Mouse (Mus musculus) liver, adult 2 months (tissue): ENCODE measurements around the gene Dst.

Experiments used
- CTCF ChIP-seq: fragments of 200-500 bp; IDR thresholded peaks from 2 replicates; pipeline ENCODE4 v1.5.1; 2011; ENCODE audit warnings: low read depth, low read length, control low read depth
- POLR2A ChIP-seq: fragments of 200-500 bp; IDR thresholded peaks from 2 replicates; pipeline ENCODE4 v1.6.1; 2011; ENCODE audit warnings: low read length, control low read depth; ENCODE audit not compliant: insufficient read depth; ENCODE audit errors: extremely low read depth

GRCm38 (mm10) chr1:34016780-34017179 lies 108.8 kb downstream of the Dst start:
- TF ChIP-seq POLR2A (no peak), CTCF (no peak)
